Mouse (Mus musculus) forebrain, embryonic 14.5 days (tissue): ENCODE measurements around the gene Ddi2. TPM values are rescaled to one million over a fixed set of nuclear protein-coding genes. Genes with fewer than 3 reads are reported as not detected.

ENCODE experiments used
- ATAC-seq: fragments of 200-750 bp; cut with Nextera tagmentation; 2 replicates; pipeline ENCODE4 v1.8.0; 2017; ENCODE audit warnings: mild to moderate bottlenecking, moderate library complexity
- DNase-seq: peaks from one replicate; pipeline ENCODE4 v3.0.0-alpha.2; 2015; ENCODE audit warnings: low spot score
- H3K27ac ChIP-seq: fragments of 300-500 bp; sonication (generic); 2 replicates; pipeline ENCODE4 v1.5.1; 2014; ENCODE audit warnings: low read depth, mild to moderate bottlenecking, control low read depth, low read length, moderate library complexity
- H3K27me3 ChIP-seq: fragments of 300-500 bp; sonication (generic); replicated peaks from 2 replicates; pipeline ENCODE4 v1.6.1; 2014; ENCODE audit warnings: low read length, control low read depth, mixed read lengths; ENCODE audit not compliant: control insufficient read depth, insufficient read depth
- H3K36me3 ChIP-seq: fragments of 300-500 bp; sonication (generic); 2 replicates; pipeline ENCODE4 v1.6.1; 2014; ENCODE audit warnings: low read length, control low read depth; ENCODE audit not compliant: control insufficient read depth, insufficient read depth
- H3K4me1 ChIP-seq: fragments of 300-500 bp; sonication (generic); 2 replicates; pipeline ENCODE4 v1.6.1; 2014; ENCODE audit warnings: antibody characterized with exemption, low read length, control low read depth; ENCODE audit not compliant: control insufficient read depth, insufficient read depth
- H3K4me2 ChIP-seq: fragments of 300-500 bp; sonication (generic); 2 replicates; pipeline ENCODE4 v1.6.1; 2014; ENCODE audit warnings: mild to moderate bottlenecking, control low read depth, low read length
- H3K4me3 ChIP-seq: fragments of 300-500 bp; sonication (generic); 2 replicates; pipeline ENCODE4 v1.5.1; 2014; ENCODE audit warnings: low read depth, low read length, control low read depth
- H3K9ac ChIP-seq: fragments of 300-500 bp; sonication (generic); 2 replicates; pipeline ENCODE4 v1.6.1; 2014; ENCODE audit warnings: mild to moderate bottlenecking, low read length, control low read depth, moderate library complexity
- H3K9me3 ChIP-seq: fragments of 300-500 bp; sonication (generic); replicated peaks from 2 replicates; pipeline ENCODE4 v1.6.1; 2016; ENCODE audit warnings: low read length, control low read depth, mixed read lengths; ENCODE audit not compliant: control insufficient read depth
- WGBS: fragments of 180-500 bp; shearing (Covaris S2); extraction: QIAGEN DNeasy Blood & Tissue Kit; methylation state at CpG from one replicate; pipeline ENCODE4 v1.1.7; 2014; 5-methylcytosine and 5-hydroxymethylcytosine counted together
- polyA plus RNA-seq: library from polyadenylated mRNA; unstranded; fragments of >200 nt; fragmentation: Nextera tagmentation; extraction: Ambion mirVana; gene quantifications from 2 replicates; pipeline ENCODE4 v1.2.1, GENCODE M21; 2014

Ddi2 gene
- polyA plus RNA-seq, 1 experiment from 2014 or later: 6.7 TPM

DNA sequence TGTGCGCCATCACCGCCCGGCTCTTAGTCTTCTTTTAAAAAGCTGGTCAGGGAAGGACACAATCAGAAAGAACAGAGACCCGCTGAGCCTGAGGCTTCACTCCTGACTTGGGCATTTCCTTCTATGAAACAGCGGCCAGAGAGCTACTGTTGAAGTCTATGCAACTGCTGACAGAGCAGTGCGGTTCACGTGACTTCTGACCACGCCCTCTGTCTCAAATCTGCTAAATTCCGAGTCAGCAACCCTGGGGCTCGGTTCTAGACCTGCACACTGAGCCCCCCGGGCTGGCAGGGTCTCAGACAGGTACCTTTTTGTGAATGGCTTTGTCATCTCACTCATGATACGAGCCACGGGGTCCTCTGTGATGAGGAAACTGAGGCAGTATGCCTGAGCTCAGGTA, 50.9 kb downstream of the Ddi2 start:
- H3K4me1 ChIP-seq: no peaks in the 10 kb centered on the region
- H3K4me2 ChIP-seq: no peak overlapping the region
- ATAC-seq (no peak), DNase-seq (no peak)
- no peaks in the 10 kb centered on the region for H3K27me3 ChIP-seq
- no peaks in the 10 kb centered on the region for H3K9me3 ChIP-seq
- H3K27ac ChIP-seq: no peak overlapping the region
- no peaks in the 10 kb centered on the region for H3K36me3 ChIP-seq
- H3K9ac ChIP-seq: no peak overlapping the region
- WGBS: 79% methylated on average over 13 of the region's 13 CpGs
- no peak overlapping the region for H3K4me3 ChIP-seq

- WGBS: 82% methylated on average over 4 of the region's 4 CpGs
- no peak for ATAC-seq
Measured at GRCm38 (mm10) chr4:141671389-141671788, 51.8 kb downstream of the Ddi2 start.

DNA sequence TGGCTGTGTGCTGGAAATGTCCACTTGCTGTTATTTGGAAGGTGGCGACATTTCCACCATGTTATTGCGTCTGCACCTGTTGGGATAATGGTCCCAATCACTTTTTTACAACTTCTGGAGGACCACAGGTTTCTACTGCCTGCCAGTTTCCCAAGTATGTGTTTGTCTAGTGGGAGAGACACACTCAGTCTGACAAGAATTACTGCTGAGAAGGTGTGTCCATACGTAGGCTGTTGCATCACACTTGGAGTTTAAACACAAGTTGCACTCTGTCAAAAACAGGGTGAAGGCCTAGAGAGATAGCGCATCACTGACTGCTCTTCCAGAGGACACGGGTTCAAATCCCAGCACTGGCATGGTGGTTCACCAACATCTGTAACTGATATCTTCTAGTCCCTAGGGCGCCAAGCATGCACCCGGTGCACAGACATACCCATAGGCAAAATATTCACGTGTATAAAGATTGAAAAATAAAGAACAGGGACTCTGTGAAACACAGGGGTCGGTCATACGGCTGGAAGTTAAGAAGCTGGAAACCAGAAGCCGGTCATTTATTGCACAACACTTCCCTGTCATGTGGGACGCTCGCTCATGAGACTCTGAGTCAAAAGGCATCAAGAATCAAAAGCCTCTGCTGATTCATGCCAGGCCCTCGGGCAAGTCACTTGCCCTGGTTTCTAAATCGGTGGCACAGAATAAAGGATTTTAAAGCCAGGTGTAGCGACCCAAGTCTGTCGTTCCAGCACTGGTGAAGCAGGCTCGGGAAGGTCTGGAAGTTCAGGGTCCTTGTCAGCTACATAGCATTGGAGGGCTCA, 53.1 kb downstream of the Ddi2 start:
- Histone ChIP-seq H3K4me3 (no peak overlapping the region), H3K36me3 (no peaks in the 10 kb centered on the region), H3K9me3 (no peaks in the 10 kb centered on the region), H3K27me3 (no peaks in the 10 kb centered on the region), H3K27ac (no peak overlapping the region), H3K4me1 (no peaks in the 10 kb centered on the region), H3K9ac (no peak overlapping the region), H3K4me2 (no peak overlapping the region)
- DNase-seq (no peak), ATAC-seq (no peak)
- WGBS: 91% methylated on average over 18 of the region's 18 CpGs

More at GRCm38 (mm10) chr4:141671389-141671788, 51.8 kb downstream of the Ddi2 start:
- H3K4me2 ChIP-seq: no peak overlapping the region
- DNase-seq: no peak
- H3K27me3 ChIP-seq: no peaks in the 10 kb centered on the region
- no peak overlapping the region for H3K27ac ChIP-seq
- H3K9me3 ChIP-seq: no peaks in the 10 kb centered on the region
- H3K36me3 ChIP-seq: no peaks in the 10 kb centered on the region
- H3K9ac ChIP-seq: no peak overlapping the region
- no peaks in the 10 kb centered on the region for H3K4me1 ChIP-seq
- H3K4me3 ChIP-seq: no peak overlapping the region

DNA sequence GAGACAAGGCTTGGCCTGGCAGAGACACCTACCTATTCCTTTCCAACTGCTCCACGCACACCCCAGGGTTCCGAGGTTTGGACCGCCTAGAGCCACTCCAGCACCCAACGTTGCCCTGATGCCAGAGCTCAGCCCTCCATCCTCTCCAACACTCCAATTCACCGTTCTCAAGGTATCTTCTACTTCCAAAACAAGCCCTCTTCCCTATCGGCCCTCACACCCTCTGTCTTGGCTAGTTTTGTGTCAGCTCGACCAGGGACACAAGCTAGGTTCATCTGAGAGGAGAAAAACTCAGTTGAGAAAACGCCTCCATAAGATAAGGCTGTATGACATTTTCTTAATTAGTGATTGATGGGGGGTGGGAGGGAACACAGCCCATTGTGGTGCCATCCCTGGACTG, 58.4 kb downstream of the Ddi2 start, which contains the start of gene Plekhm2:
Gene Plekhm2, minus strand, starts transcription at position 101 of the 400 bp plus-strand sequence.
- peak within 1 kb of the TSS; percentile 66 for H3K27ac ChIP-seq
- H3K27me3 ChIP-seq: no peaks in the 10 kb centered on the region
- H3K4me2 ChIP-seq: peak within 1 kb of the TSS; percentile 70
- no peak for DNase-seq
- peak within 1 kb of the TSS; percentile 91 for H3K9ac ChIP-seq
- H3K4me1 ChIP-seq: peaks cover 8% of the 10 kb centered on the region; the same call in 1 of the 2 replicates
- peaks cover 15% of the 10 kb centered on the region for H3K36me3 ChIP-seq
- 72% methylated on average over 8 of the region's 8 CpGs for WGBS
- H3K9me3 ChIP-seq: no peaks in the 10 kb centered on the region
- H3K4me3 ChIP-seq: peak within 1 kb of the TSS; percentile 80
- ATAC-seq: no peak; the same call in 1 of the 2 replicates

DNA sequence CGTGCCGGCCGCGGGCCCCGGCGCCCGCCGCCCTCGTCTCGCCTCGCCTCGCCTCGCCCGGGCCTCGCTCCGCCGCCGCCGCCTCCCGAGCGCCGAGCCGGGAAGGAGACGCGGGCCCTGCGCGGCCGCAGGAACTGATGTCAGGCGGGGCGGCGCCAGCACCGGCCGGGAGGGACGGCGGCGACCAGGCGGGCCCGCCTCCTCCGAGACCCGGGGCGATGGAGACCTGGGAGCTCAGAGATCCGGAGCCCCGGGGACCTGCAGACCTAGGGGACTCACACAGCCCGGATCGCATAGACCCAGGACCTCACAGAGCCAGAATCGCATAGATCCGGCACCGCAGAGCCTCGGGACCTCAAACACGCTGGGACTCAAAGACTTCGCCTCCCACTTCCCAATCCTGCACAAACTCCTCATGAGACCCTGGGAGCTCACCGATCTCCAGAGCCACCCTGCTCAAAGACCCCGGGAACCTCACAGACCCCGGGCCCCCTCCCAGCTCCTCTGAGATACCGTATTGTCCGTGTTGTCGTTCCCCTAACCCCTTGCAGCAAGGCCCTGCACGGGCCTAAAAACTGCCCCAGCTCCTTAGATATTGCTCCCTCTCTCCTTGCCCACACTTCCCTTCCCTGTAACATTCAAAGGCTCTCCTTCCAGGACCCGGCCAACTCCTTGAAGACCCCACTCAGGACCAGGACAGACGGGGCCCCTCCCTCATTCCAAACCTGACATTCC, 59.0 kb downstream of the Ddi2 start:
- no peaks in the 10 kb centered on the region for H3K9me3 ChIP-seq
- peaks cover 19% of the 10 kb centered on the region for H3K36me3 ChIP-seq
- H3K27me3 ChIP-seq: no peaks in the 10 kb centered on the region
- peak overlapping the region; percentile 70 for H3K4me2 ChIP-seq
- H3K4me1 ChIP-seq: peaks cover 8% of the 10 kb centered on the region; the same call in 1 of the 2 replicates
- H3K27ac ChIP-seq: peak overlapping the region; percentile 66
- H3K9ac ChIP-seq: peak overlapping the region; percentile 91
- H3K4me3 ChIP-seq: peak overlapping the region; percentile 80
- DNase-seq: peak; percentile 74
- WGBS: under 1% methylated on average over 49 of the region's 60 CpGs
- peak; percentile 90 for ATAC-seq

DNA sequence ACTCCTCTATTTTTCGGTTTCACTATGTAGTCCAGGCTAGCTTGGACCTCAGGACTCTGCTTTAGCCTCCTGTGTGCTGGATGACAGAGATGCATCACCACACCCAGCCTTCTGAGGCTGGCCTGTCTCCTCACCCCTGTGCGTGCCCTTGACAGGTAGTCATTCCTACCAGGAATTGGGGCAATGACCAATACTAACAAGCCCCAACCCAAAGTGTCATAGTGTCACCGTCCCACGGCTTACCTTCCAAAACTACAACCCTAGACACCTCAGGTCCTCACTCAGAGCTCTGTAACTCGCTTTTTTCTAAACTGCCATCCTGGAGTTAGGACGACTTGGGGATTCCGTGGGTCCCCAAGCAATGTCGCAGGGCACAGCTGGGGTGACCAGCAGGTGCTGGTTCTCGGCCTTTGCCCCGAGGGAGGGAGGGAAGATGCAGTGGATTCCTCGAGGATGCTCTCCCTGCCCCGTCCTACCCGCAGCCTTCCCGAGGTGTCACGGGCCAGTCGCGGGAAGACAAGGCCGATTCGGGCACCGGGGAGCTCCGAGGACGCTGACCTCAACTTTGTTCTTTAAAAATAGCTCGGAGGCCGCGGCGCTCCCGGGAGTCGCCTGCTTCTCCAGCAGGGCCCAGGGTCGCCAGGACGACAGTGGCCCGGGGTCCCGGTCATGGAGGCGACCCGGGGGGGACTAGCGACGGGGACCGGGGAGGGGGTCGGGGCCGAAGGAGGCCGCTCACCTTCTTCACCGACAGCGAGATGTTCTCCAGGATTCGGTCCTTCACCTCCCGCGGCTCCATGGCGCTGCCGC, 59.9 kb downstream of the Ddi2 start:
- no peaks in the 10 kb centered on the region for H3K27me3 ChIP-seq
- 3% methylated on average over 46 of the region's 47 CpGs for WGBS
- peaks cover 22% of the 10 kb centered on the region for H3K36me3 ChIP-seq
- peak overlapping the region; percentile 70 for H3K4me2 ChIP-seq
- DNase-seq: peak; percentile 31
- peak; percentile 38 for ATAC-seq
- no peaks in the 10 kb centered on the region for H3K9me3 ChIP-seq
- H3K9ac ChIP-seq: peak overlapping the region; percentile 91
- H3K27ac ChIP-seq: peak overlapping the region; percentile 66
- H3K4me1 ChIP-seq: peaks cover 8% of the 10 kb centered on the region; the same call in 1 of the 2 replicates
- H3K4me3 ChIP-seq: peak overlapping the region; percentile 80

GRCm38 (mm10) chr4:141660884-141661283, 62.3 kb downstream of the Ddi2 start:
- H3K4me3 ChIP-seq: no peak overlapping the region
- ATAC-seq (no peak), DNase-seq (no peak)
- no peak overlapping the region for H3K27ac ChIP-seq
- H3K36me3 ChIP-seq: peaks cover 29% of the 10 kb centered on the region
- no peaks in the 10 kb centered on the region for H3K27me3 ChIP-seq
- H3K4me2 ChIP-seq: no peak overlapping the region
- no peak overlapping the region for H3K9ac ChIP-seq
- 85% methylated on average over 11 of the region's 11 CpGs for WGBS
- peaks cover 8% of the 10 kb centered on the region; the same call in 1 of the 2 replicates for H3K4me1 ChIP-seq
- no peaks in the 10 kb centered on the region for H3K9me3 ChIP-seq

- Histone ChIP-seq H3K36me3 (peaks cover 29% of the 10 kb centered on the region), H3K9ac (no peak overlapping the region), H3K27ac (no peak overlapping the region), H3K4me3 (no peak overlapping the region), H3K4me1 (peaks cover 4% of the 10 kb centered on the region; the same call in 1 of the 2 replicates), H3K4me2 (no peak overlapping the region), H3K27me3 (no peaks in the 10 kb centered on the region), H3K9me3 (no peaks in the 10 kb centered on the region)
- 59% methylated on average over 4 of the region's 4 CpGs for WGBS
- no peak for ATAC-seq
- DNase-seq: no peak
Measured at GRCm38 (mm10) chr4:141659739-141660138, 63.5 kb downstream of the Ddi2 start.
